Mouse (Mus musculus) neural tube, embryonic 11.5 days (tissue): Measurements from ENCODE around the gene Ep400. TPM values are rescaled to one million over a fixed set of nuclear protein-coding genes. Genes with fewer than 3 reads are reported as not detected.

Experiments
- ATAC-seq: fragments of 200-750 bp; cut with Nextera tagmentation; 2 replicates; pipeline ENCODE4 v1.8.0; 2017; ENCODE audit warnings: moderate number of reproducible peaks, mild to moderate bottlenecking, moderate TSS enrichment, moderate library complexity; ENCODE audit not compliant: insufficient read depth, low FRiP score, low TSS enrichment
- DNase-seq: peaks from one replicate; pipeline ENCODE4 v3.0.0-alpha.2; 2015; ENCODE audit warnings: low spot score
- H3K27ac ChIP-seq: fragments of 300-500 bp; sonication (generic); 2 replicates; pipeline ENCODE4 v1.5.1; 2014; ENCODE audit warnings: low read depth, mild to moderate bottlenecking, low read length
- H3K27me3 ChIP-seq: fragments of 300-500 bp; sonication (generic); 2 replicates; pipeline ENCODE4 v1.6.1; 2014; ENCODE audit warnings: mild to moderate bottlenecking, low read length, mixed read lengths; ENCODE audit not compliant: control insufficient read depth, insufficient read depth
- H3K36me3 ChIP-seq: fragments of 300-500 bp; sonication (generic); 2 replicates; pipeline ENCODE4 v1.6.1; 2014; ENCODE audit warnings: mild to moderate bottlenecking, low read length, moderate library complexity, mixed read lengths; ENCODE audit not compliant: control insufficient read depth, insufficient read depth
- H3K4me1 ChIP-seq: fragments of 300-500 bp; sonication (generic); 2 replicates; pipeline ENCODE4 v1.6.1; 2014; ENCODE audit warnings: low read length, mixed read lengths; ENCODE audit not compliant: control insufficient read depth, insufficient read depth
- H3K4me2 ChIP-seq: fragments of 300-500 bp; sonication (generic); 2 replicates; pipeline ENCODE4 v1.6.1; 2014; ENCODE audit warnings: low read depth, mild to moderate bottlenecking, moderate library complexity
- H3K4me3 ChIP-seq: fragments of 300-500 bp; sonication (generic); 2 replicates; pipeline ENCODE4 v1.5.1; 2014; ENCODE audit warnings: low read depth, low read length
- H3K9ac ChIP-seq: fragments of 300-500 bp; sonication (generic); 2 replicates; pipeline ENCODE4 v1.6.1; 2014; ENCODE audit warnings: mild to moderate bottlenecking, low read length
- H3K9me3 ChIP-seq: fragments of 300-500 bp; sonication (generic); 2 replicates; pipeline ENCODE4 v1.6.1; 2016; ENCODE audit warnings: low read length; ENCODE audit not compliant: control insufficient read depth
- WGBS: fragments of 180-500 bp; shearing (Covaris S2); extraction: QIAGEN DNeasy Blood & Tissue Kit; methylation state at CpG from one replicate; pipeline ENCODE4 v1.1.7; 2014; 5-methylcytosine and 5-hydroxymethylcytosine counted together
- microRNA-seq: library from miRNA; unstranded; fragments of <30 nt; microRNA quantifications from one replicate; pipeline ENCODE4, GENCODE M21; 2016
- polyA plus RNA-seq: library from polyadenylated mRNA; unstranded; fragments of >200 nt; fragmentation: Nextera tagmentation; extraction: Ambion mirVana; gene quantifications from 2 replicates; pipeline ENCODE4 v1.2.1, GENCODE M21; 2014

Ep400 gene
- polyA plus RNA-seq, 1 experiment from 2014 or later: 50.4 TPM

GRCm38 (mm10) chr5:110635951-110636707 is 134.4 kb downstream of the Ep400 start:
- H3K36me3 ChIP-seq: no peaks in the 10 kb centered on the region
- H3K4me1 ChIP-seq: no peaks in the 10 kb centered on the region
- no peak overlapping the region for H3K9ac ChIP-seq
- H3K27ac ChIP-seq: no peak overlapping the region
- no peaks in the 10 kb centered on the region for H3K9me3 ChIP-seq
- H3K4me2 ChIP-seq: no peak overlapping the region
- no peak for ATAC-seq
- WGBS: 49% methylated on average over 6 of the region's 6 CpGs
- H3K27me3 ChIP-seq: no peaks in the 10 kb centered on the region
- H3K4me3 ChIP-seq: no peak overlapping the region
- DNase-seq: no peak

- Histone ChIP-seq H3K36me3 (no peaks in the 10 kb centered on the region), H3K9me3 (no peaks in the 10 kb centered on the region), H3K27ac (no peak overlapping the region), H3K4me3 (no peak overlapping the region), H3K9ac (no peak overlapping the region), H3K4me1 (no peaks in the 10 kb centered on the region), H3K4me2 (no peak overlapping the region), H3K27me3 (no peaks in the 10 kb centered on the region)
- DNase-seq: no peak
- WGBS: 89% methylated on average over 2 of the region's 2 CpGs
- ATAC-seq: no peak
Observed at GRCm38 (mm10) chr5:110629525-110630120, 140.9 kb downstream of the Ep400 start.

- no peaks in the 10 kb centered on the region for H3K36me3 ChIP-seq
- no peak for DNase-seq
- no peak overlapping the region for H3K4me3 ChIP-seq
- H3K27ac ChIP-seq: no peak overlapping the region
- H3K4me1 ChIP-seq: no peaks in the 10 kb centered on the region
- no peak for ATAC-seq
- H3K9ac ChIP-seq: no peak overlapping the region
- H3K4me2 ChIP-seq: 0 out of 2 replicates have a peak overlapping the region, but pooled peaks have one; percentile 9
- H3K27me3 ChIP-seq: no peaks in the 10 kb centered on the region
- no peaks in the 10 kb centered on the region for H3K9me3 ChIP-seq
- WGBS: 19% methylated on average over 19 of the region's 19 CpGs
Observed at GRCm38 (mm10) chr5:110628156-110628555, 142.4 kb downstream of the Ep400 start.

GRCm38 (mm10) chr5:110627351-110627750 is 143.2 kb downstream of the Ep400 start:
- WGBS: 78% methylated on average over 10 of the region's 10 CpGs
- Histone ChIP-seq H3K9ac (no peak overlapping the region), H3K27ac (no peak overlapping the region), H3K4me3 (no peak overlapping the region), H3K4me1 (no peaks in the 10 kb centered on the region), H3K27me3 (no peaks in the 10 kb centered on the region), H3K36me3 (no peaks in the 10 kb centered on the region), H3K9me3 (no peaks in the 10 kb centered on the region), H3K4me2 (no peak overlapping the region)
- no peak for ATAC-seq
- no peak for DNase-seq

- Histone ChIP-seq H3K4me3 (no peak overlapping the region), H3K27ac (no peak overlapping the region), H3K4me1 (no peaks in the 10 kb centered on the region), H3K9me3 (no peaks in the 10 kb centered on the region), H3K4me2 (no peak overlapping the region), H3K9ac (no peak overlapping the region), H3K27me3 (no peaks in the 10 kb centered on the region), H3K36me3 (no peaks in the 10 kb centered on the region)
- 77% methylated on average over 2 of the region's 2 CpGs for WGBS
- DNase-seq: no peak
- ATAC-seq: no peak
Observed at GRCm38 (mm10) chr5:110624319-110624718, 146.2 kb downstream of the Ep400 start.

GRCm38 (mm10) chr5:110619226-110619625 is 151.3 kb downstream of the Ep400 start:
- Histone ChIP-seq H3K4me1 (no peaks in the 10 kb centered on the region), H3K4me2 (no peak overlapping the region), H3K27me3 (no peaks in the 10 kb centered on the region), H3K9ac (no peak overlapping the region), H3K4me3 (no peak overlapping the region), H3K9me3 (no peaks in the 10 kb centered on the region), H3K36me3 (no peaks in the 10 kb centered on the region), H3K27ac (no peak overlapping the region)
- ATAC-seq (no peak), DNase-seq (no peak)
- 85% methylated on average over 6 of the region's 6 CpGs for WGBS

Small RNA genes lying within 50 kb of the gene (microRNA-seq; reads per million reads assigned to microRNA genes)
- gene Mir7026: 1.6 reads per million

Other genes with a start within 250 kb of the Ep400 start
- 5.0 and 5.6 TPM in 2 replicates for gene Galnt9, start 226.4 kb downstream of the Ep400 start, polyA plus RNA-seq
- 59.4 and 61.6 TPM in 2 replicates for gene Noc4l, start 117.3 kb downstream of the Ep400 start, polyA plus RNA-seq
- gene Ddx51, start 117.3 kb downstream of the Ep400 start, polyA plus RNA-seq: 38.0 and 39.8 TPM in 2 replicates
- 16.7 and 18.4 TPM in 2 replicates for gene Pus1, start 9.9 kb upstream of the Ep400 start, polyA plus RNA-seq
- 41.7 and 46.9 TPM in 2 replicates for gene Ulk1, start 39.4 kb upstream of the Ep400 start, polyA plus RNA-seq
- gene Hscb, start 69.1 kb upstream of the Ep400 start, polyA plus RNA-seq: 21.1 and 21.4 TPM in 2 replicates
- 21.1 and 24.2 TPM in 2 replicates for gene Chek2, start 69.3 kb upstream of the Ep400 start, polyA plus RNA-seq
- gene Ttc28, start 109.1 kb upstream of the Ep400 start, polyA plus RNA-seq: 16.1 and 17.7 TPM in 2 replicates